Mouse (Mus musculus): ENCODE results near the gene Cacna2d1.
A peak's percentile ranks its signal among the peaks of the same experiment; 100 is the strongest.

Cacna2d1 gene

GRCm38 (mm10) chr5:16062773-16063172 is 128.3 kb downstream of the Cacna2d1 start:
- no peak for DNase-seq

GRCm38 (mm10) chr5:16063273-16063672 is 128.8 kb downstream of the Cacna2d1 start:
- no peak for DNase-seq

- DNase-seq: no peak
These were observed 129.5 kb downstream of the Cacna2d1 start for GRCm38 (mm10) chr5:16063949-16064348.

GRCm38 (mm10) chr5:16065816-16066215 is 131.3 kb downstream of the Cacna2d1 start:
- DNase-seq: no peak

GRCm38 (mm10) chr5:16082253-16082652 is 147.8 kb downstream of the Cacna2d1 start:
- DNase-seq: no peak

- no peak for DNase-seq
These were observed 152.8 kb downstream of the Cacna2d1 start for GRCm38 (mm10) chr5:16086979-16087902.

GRCm38 (mm10) chr5:16087995-16088394 is 153.5 kb downstream of the Cacna2d1 start:
- DNase-seq: no peak

GRCm38 (mm10) chr5:16092540-16092939 is 158.0 kb downstream of the Cacna2d1 start:
- DNase-seq: no peak

- peak; percentile 17 for DNase-seq
These were observed 158.7 kb downstream of the Cacna2d1 start for GRCm38 (mm10) chr5:16093071-16093693.

- no peak for DNase-seq
These were observed 160.9 kb downstream of the Cacna2d1 start for GRCm38 (mm10) chr5:16095345-16095744.

GRCm38 (mm10) chr5:16098766-16099165 is 164.3 kb downstream of the Cacna2d1 start:
- no peak for DNase-seq

- DNase-seq: no peak
These were observed 167.3 kb downstream of the Cacna2d1 start for GRCm38 (mm10) chr5:16101820-16102219.

- no peak for DNase-seq
These were observed 171.2 kb downstream of the Cacna2d1 start for GRCm38 (mm10) chr5:16105701-16106100.

- no peak for DNase-seq
These were observed 176.2 kb downstream of the Cacna2d1 start for GRCm38 (mm10) chr5:16110643-16111042.

- no peak for DNase-seq
These were observed 179.4 kb downstream of the Cacna2d1 start for GRCm38 (mm10) chr5:16113879-16114278.

GRCm38 (mm10) chr5:16121334-16121733 is 186.8 kb downstream of the Cacna2d1 start:
- DNase-seq: no peak

- no peak for DNase-seq
These were observed 187.6 kb downstream of the Cacna2d1 start for GRCm38 (mm10) chr5:16122110-16122509.

- DNase-seq: no peak
These were observed 200.0 kb downstream of the Cacna2d1 start for GRCm38 (mm10) chr5:16134286-16135094.

GRCm38 (mm10) chr5:16135986-16136385 is 201.5 kb downstream of the Cacna2d1 start:
- DNase-seq: no peak

- DNase-seq: no peak
These were observed 202.3 kb downstream of the Cacna2d1 start for GRCm38 (mm10) chr5:16136839-16137238.

- no peak for DNase-seq
These were observed 212.1 kb downstream of the Cacna2d1 start for GRCm38 (mm10) chr5:16146602-16147001.

GRCm38 (mm10) chr5:16155375-16156284 is 221.1 kb downstream of the Cacna2d1 start:
- DNase-seq: no peak
